Mouse (Mus musculus) left cerebral cortex, postnatal 10 days (tissue): ENCODE data around the gene Fn3k. TPM values are rescaled to one million over a fixed set of nuclear protein-coding genes. Genes with fewer than 3 reads are reported as not detected.

ENCODE experiments used
- DNase-seq, 2 experiments: peaks; one replicate each; pipeline ENCODE4 v3.0.0; 2021 to 2022; ENCODE audit warnings: low spot score in 2 of 2, mixed read lengths in 1 of 2; ENCODE audit errors: extremely low spot score in 1 of 2
- intact Hi-C: fragments of 180-260 bp; cut with DNase I; formaldehyde crosslinking; loops from one replicate; pipeline ENCODE4 v1.15.1; 2025
- microRNA-seq: library from miRNA; unstranded; fragments of <30 nt; microRNA quantifications from one replicate; pipeline ENCODE4 v1.2.0, GENCODE M21; 2022
- total RNA-seq, 2 experiments: library from RNA; stranded (reverse); gene quantifications; 2 replicates each; pipeline ENCODE4 v1.2.3; 2021

The Fn3k gene
- total RNA-seq, 2 experiments from 2014 or later, result 16.0 to 19.0 TPM

DNA sequence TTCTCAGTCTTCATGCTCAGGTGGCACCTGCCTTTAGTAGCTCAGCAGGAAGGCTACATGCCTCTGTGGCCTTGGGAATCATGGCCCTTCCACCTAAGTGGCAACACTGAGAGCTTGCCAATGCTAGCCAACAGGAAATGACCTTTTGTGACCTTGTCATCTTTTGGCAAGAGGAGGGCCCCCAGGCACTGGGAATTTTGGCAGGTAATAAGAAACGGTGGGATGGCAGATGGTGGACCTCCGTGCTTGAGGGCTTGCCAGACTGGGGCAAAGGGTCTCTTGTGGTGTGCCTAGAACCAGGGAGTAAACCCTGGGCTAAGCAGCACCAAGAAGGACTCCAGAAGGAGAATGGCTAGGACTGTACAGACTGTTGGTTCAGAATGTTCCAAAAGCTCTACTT is 7.4 kb downstream of the Fn3k start:
- DNase-seq, result no peak
- intact Hi-C loops, result no loop called here

GRCm38 (mm10) chr11:121451216-121451726 is 16.6 kb downstream of the Fn3k start:
- DNase-seq, result no peak
- intact Hi-C loops, result no loop called here

GRCm38 (mm10) chr11:121451753-121452635 is 17.3 kb downstream of the Fn3k start, which contains the start of gene Tbcd:
Tbcd (plus strand) TSS chr11:121451949.
- DNase-seq, result peak; percentile 94 to 96
- intact Hi-C loops, result no loop called here

DNA sequence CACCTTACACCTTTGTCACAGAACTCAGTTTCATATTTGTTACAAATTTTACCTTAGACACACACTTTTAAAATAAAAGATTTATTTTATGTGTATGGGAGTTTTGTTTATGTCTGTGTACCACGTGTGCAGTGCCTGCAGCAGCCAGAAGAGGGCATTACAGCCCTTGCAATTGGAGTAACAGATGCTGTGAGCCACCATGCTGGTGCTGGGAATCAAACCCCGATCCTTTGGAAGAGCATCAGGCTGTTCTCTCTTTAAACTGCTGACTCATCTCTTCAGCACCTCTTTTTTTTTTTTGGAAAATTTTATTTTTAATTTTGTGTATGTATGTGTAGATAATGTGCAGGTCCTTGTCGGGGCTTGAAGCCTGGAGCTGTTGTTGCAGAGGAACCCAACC is 23.2 kb downstream of the Fn3k start:
- intact Hi-C loops, result no loop called here
- no peak for DNase-seq

- no peak for DNase-seq
- intact Hi-C loops, result no loop called here
Observed at GRCm38 (mm10) chr11:121467408-121467807, 32.7 kb downstream of the Fn3k start.

- DNase-seq, result no peak
- intact Hi-C loops, result loop anchor here (5.0 kb wide), 2 partner anchors 132 to 332 kb away; no protein-coding TSS in a partner anchor
Observed at GRCm38 (mm10) chr11:121474831-121475230, 40.1 kb downstream of the Fn3k start.

DNA sequence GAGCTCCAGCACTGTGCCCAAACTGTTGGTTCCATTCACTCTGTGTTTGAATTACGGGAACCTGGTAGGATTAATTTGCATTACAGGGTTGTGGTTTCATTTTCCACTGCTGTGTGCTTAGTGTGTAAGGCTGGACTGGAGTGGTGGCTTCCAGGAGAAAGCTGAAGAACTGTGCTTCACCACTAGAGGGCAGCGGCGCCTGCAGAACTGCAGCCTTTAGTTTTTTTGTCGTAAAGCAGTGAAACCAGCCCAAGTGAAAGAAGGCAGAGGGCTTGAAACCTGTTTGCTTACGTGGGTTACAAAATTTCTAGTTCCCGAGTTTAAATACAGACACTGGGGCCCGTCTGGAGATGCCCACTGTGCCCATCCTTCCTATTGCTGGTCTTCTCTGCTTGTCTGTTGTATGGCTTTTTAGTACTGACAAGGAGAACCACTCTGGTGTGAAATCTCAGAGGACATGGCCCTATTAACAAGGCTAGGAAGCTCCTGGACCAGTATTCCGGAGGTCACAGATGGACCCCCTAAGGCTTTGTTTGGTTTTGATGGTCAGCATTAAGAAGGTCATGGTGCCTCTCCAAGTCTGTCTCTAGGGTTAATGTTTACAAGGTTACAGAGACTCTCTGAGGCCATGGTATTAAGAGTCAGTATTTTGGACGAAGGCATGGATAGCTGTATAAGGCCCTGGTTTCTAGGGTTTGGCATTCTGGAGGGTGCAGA is 41.1 kb downstream of the Fn3k start:
- intact Hi-C loops, result loop anchor here (5.0 kb wide), 2 partner anchors 131 to 331 kb away; no protein-coding TSS in a partner anchor
- DNase-seq, result peak; percentile 64 to 85

- intact Hi-C loops, result loop anchor here (5.0 kb wide), 2 partner anchors 128 to 328 kb away; no protein-coding TSS in a partner anchor
- DNase-seq, result no peak
Observed at GRCm38 (mm10) chr11:121479476-121480203, 44.9 kb downstream of the Fn3k start.

- intact Hi-C loops, result no loop called here
- no peak for DNase-seq
Observed at GRCm38 (mm10) chr11:121481129-121481528, 46.4 kb downstream of the Fn3k start.

- no peak for DNase-seq
- intact Hi-C loops, result no loop called here
Observed at GRCm38 (mm10) chr11:121485882-121486281, 51.2 kb downstream of the Fn3k start.

DNA sequence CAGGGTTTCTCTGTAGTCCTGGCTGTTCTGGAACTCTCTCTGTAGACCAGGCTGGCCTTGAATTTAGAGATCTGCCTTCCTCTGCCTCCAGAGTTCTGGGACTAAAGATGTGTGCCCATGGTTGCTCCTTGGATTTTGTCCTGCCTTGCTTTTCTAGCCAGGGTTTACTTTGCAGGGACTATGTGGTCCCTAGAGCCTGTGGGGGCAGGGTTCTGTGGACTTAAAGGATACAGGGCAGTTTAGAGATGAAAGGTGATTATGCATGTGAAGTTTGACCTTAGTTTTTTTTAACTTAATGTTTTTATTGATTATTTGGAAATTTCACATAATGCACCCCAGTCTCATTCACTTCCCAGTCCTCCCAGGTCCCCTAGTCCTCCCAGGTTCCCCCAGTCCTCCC is 55.9 kb downstream of the Fn3k start:
- no peak for DNase-seq
- intact Hi-C loops, result no loop called here

Small RNA genes within 50 kb of the gene (microRNA-seq; reads per million reads assigned to microRNA genes)
- not detected for gene Mir7236

Other genes starting within 250 kb of the Fn3k start
- gene Hexdc, start 230.5 kb upstream of the Fn3k start, total RNA-seq, result 10 to 100 TPM; 41.0 to 42.7 TPM
- 1 to 10 TPM; 7.4 to 9.2 TPM for gene Ogfod3, start 230.2 kb upstream of the Fn3k start, total RNA-seq
- gene Cybc1, start 205.6 kb upstream of the Fn3k start, total RNA-seq, result 10 to 100 TPM; 22.8 to 24.7 TPM
- gene Narf, start 197.7 kb upstream of the Fn3k start, total RNA-seq, result 10 to 100 TPM; 67.6 to 80.3 TPM
- 100 to 1,000 TPM; 118 to 121 TPM for gene Foxk2, start 174.9 kb upstream of the Fn3k start, total RNA-seq
- gene Wdr45b, start 80.5 kb upstream of the Fn3k start, total RNA-seq, result 10 to 100 TPM; 54.0 to 60.0 TPM
- gene Rab40b, start 46.7 kb upstream of the Fn3k start, total RNA-seq, result 10 to 100 TPM; 31.5 to 35.0 TPM
- gene Fn3krp, start 13.5 kb upstream of the Fn3k start, total RNA-seq, result 10 to 100 TPM; 21.7 to 21.9 TPM
- gene Tbcd, start 17.0 kb downstream of the Fn3k start, total RNA-seq, result 10 to 100 TPM; 57.4 to 57.9 TPM
- gene Zfp750, start 84.4 kb downstream of the Fn3k start, total RNA-seq, result not detected
- gene B3gntl1, start 238.2 kb downstream of the Fn3k start, total RNA-seq, result 1 to 10 TPM; 6.9 to 7.0 TPM